Mouse (Mus musculus) E14TG2a.4 (cell line): ENCODE results near the gene Dscam.

ENCODE experiments used
- H3K27me3 ChIP-seq: 2 replicates; pipeline ENCODE4 v1.6.1; 2014; ENCODE audit warnings: low read length, control low read depth; ENCODE audit not compliant: insufficient read depth
- H3K36me3 ChIP-seq: 2 replicates; pipeline ENCODE4 v1.6.1; 2014; ENCODE audit warnings: low read length, control low read depth; ENCODE audit not compliant: insufficient read depth
- H3K4me1 ChIP-seq: replicated peaks from 2 replicates; pipeline ENCODE4 v1.6.1; 2014; ENCODE audit warnings: low read depth, low read length, control low read depth
- H3K4me3 ChIP-seq: replicated peaks from 2 replicates; pipeline ENCODE4 v1.5.1; 2014; ENCODE audit warnings: mild to moderate bottlenecking, low read length
- H3K9me3 ChIP-seq: 2 replicates; pipeline ENCODE4 v1.6.1; 2014; ENCODE audit warnings: low read length, control low read depth
- CTCF ChIP-seq: conservative IDR thresholded peaks from 2 replicates; pipeline ENCODE4 v1.5.1; 2014; ENCODE audit warnings: low read length
- NANOG ChIP-seq: IDR thresholded peaks from 2 replicates; pipeline ENCODE4 v1.6.1; 2014; ENCODE audit warnings: borderline replicate concordance, low read length, mixed read lengths
- POU5F1 ChIP-seq: IDR thresholded peaks from 2 replicates; pipeline ENCODE4 v1.6.1; 2014; ENCODE audit warnings: low read length, borderline replicate concordance

The Dscam gene

GRCm38 (mm10) chr16:97003965-97004364, 166.6 kb downstream of the Dscam start:
- H3K4me1 ChIP-seq: no peaks in the 10 kb centered on the region
- TF ChIP-seq CTCF (no peak), NANOG (no peak), POU5F1 (no peak)
- no peak overlapping the region for H3K4me3 ChIP-seq
- no peaks in the 10 kb centered on the region for H3K36me3 ChIP-seq
- H3K27me3 ChIP-seq: no peaks in the 10 kb centered on the region
- H3K9me3 ChIP-seq: no peaks in the 10 kb centered on the region

- Histone ChIP-seq H3K9me3 (no peaks in the 10 kb centered on the region), H3K4me3 (no peak overlapping the region), H3K4me1 (no peaks in the 10 kb centered on the region), H3K27me3 (no peaks in the 10 kb centered on the region), H3K36me3 (no peaks in the 10 kb centered on the region)
- no peak for TF ChIP-seq POU5F1
- no peak for TF ChIP-seq CTCF
- no peak for TF ChIP-seq NANOG
These were observed 167.7 kb downstream of the Dscam start for GRCm38 (mm10) chr16:97002837-97003236.

GRCm38 (mm10) chr16:97002189-97002588, 168.4 kb downstream of the Dscam start:
- H3K36me3 ChIP-seq: no peaks in the 10 kb centered on the region
- H3K4me3 ChIP-seq: no peak overlapping the region
- H3K27me3 ChIP-seq: no peaks in the 10 kb centered on the region
- TF ChIP-seq CTCF (no peak), POU5F1 (no peak), NANOG (no peak)
- no peaks in the 10 kb centered on the region for H3K9me3 ChIP-seq
- no peaks in the 10 kb centered on the region for H3K4me1 ChIP-seq

- H3K27me3 ChIP-seq: no peaks in the 10 kb centered on the region
- TF ChIP-seq CTCF: no peak
- no peaks in the 10 kb centered on the region for H3K4me1 ChIP-seq
- no peaks in the 10 kb centered on the region for H3K9me3 ChIP-seq
- no peak overlapping the region for H3K4me3 ChIP-seq
- H3K36me3 ChIP-seq: no peaks in the 10 kb centered on the region
These were observed 173.7 kb downstream of the Dscam start for GRCm38 (mm10) chr16:96996854-96997253.

- TF ChIP-seq POU5F1: no peak
- TF ChIP-seq NANOG: no peak
- TF ChIP-seq CTCF: no peak
- H3K4me1 ChIP-seq: no peaks in the 10 kb centered on the region
- H3K9me3 ChIP-seq: no peaks in the 10 kb centered on the region
- no peaks in the 10 kb centered on the region for H3K27me3 ChIP-seq
- no peak overlapping the region for H3K4me3 ChIP-seq
- no peaks in the 10 kb centered on the region for H3K36me3 ChIP-seq
These were observed 174.7 kb downstream of the Dscam start for GRCm38 (mm10) chr16:96995858-96996257.

GRCm38 (mm10) chr16:96987396-96987795, 183.2 kb downstream of the Dscam start:
- Histone ChIP-seq H3K36me3 (no peaks in the 10 kb centered on the region), H3K4me1 (no peaks in the 10 kb centered on the region), H3K27me3 (no peaks in the 10 kb centered on the region), H3K4me3 (no peak overlapping the region), H3K9me3 (no peaks in the 10 kb centered on the region)
- no peak for TF ChIP-seq CTCF
- TF ChIP-seq NANOG: no peak
- no peak for TF ChIP-seq POU5F1

GRCm38 (mm10) chr16:96973300-96973699, 197.3 kb downstream of the Dscam start:
- Histone ChIP-seq H3K36me3 (no peaks in the 10 kb centered on the region), H3K27me3 (no peaks in the 10 kb centered on the region), H3K9me3 (no peaks in the 10 kb centered on the region), H3K4me1 (peaks cover 4% of the 10 kb centered on the region; the same call in 1 of the 2 replicates), H3K4me3 (no peak overlapping the region)
- TF ChIP-seq POU5F1 (no peak), NANOG (no peak), CTCF (no peak)

- Histone ChIP-seq H3K27me3 (no peaks in the 10 kb centered on the region), H3K4me3 (no peak overlapping the region), H3K4me1 (peaks cover 4% of the 10 kb centered on the region; the same call in 1 of the 2 replicates), H3K9me3 (no peaks in the 10 kb centered on the region), H3K36me3 (no peaks in the 10 kb centered on the region)
- TF ChIP-seq CTCF (no peak), NANOG (no peak), POU5F1 (no peak)
These were observed 198.8 kb downstream of the Dscam start for GRCm38 (mm10) chr16:96971768-96972167.

- Histone ChIP-seq H3K27me3 (no peaks in the 10 kb centered on the region), H3K4me1 (peaks cover 4% of the 10 kb centered on the region; the same call in 1 of the 2 replicates), H3K36me3 (no peaks in the 10 kb centered on the region), H3K4me3 (no peak overlapping the region), H3K9me3 (no peaks in the 10 kb centered on the region)
- TF ChIP-seq CTCF (no peak), NANOG (no peak), POU5F1 (no peak)
These were observed 200.1 kb downstream of the Dscam start for GRCm38 (mm10) chr16:96970412-96970811.

GRCm38 (mm10) chr16:96969643-96970042, 200.9 kb downstream of the Dscam start:
- TF ChIP-seq NANOG (no peak), POU5F1 (no peak), CTCF (no peak)
- Histone ChIP-seq H3K9me3 (no peaks in the 10 kb centered on the region), H3K27me3 (no peaks in the 10 kb centered on the region), H3K4me3 (no peak overlapping the region), H3K36me3 (no peaks in the 10 kb centered on the region), H3K4me1 (peaks cover 4% of the 10 kb centered on the region; the same call in 1 of the 2 replicates)
